Mouse (Mus musculus) brain, embryonic 14.5 days (tissue): ENCODE results near the gene Mab21l3.

Experiments
- CTCF ChIP-seq: fragments of 200-500 bp; IDR thresholded peaks from 2 replicates; pipeline ENCODE4 v1.5.1; 2012; ENCODE audit warnings: inconsistent platforms, mild to moderate bottlenecking, moderate library complexity, borderline replicate concordance; ENCODE audit not compliant: insufficient read depth, insufficient read length; ENCODE audit errors: extremely low read depth
- POLR2A ChIP-seq: fragments of 200-500 bp; IDR thresholded peaks from 2 replicates; pipeline ENCODE4 v1.6.1; 2012; ENCODE audit warnings: mild to moderate bottlenecking, inconsistent platforms, borderline replicate concordance; ENCODE audit not compliant: poor library complexity, insufficient read depth, insufficient read length, severe bottlenecking; ENCODE audit errors: extremely low read depth

DNA sequence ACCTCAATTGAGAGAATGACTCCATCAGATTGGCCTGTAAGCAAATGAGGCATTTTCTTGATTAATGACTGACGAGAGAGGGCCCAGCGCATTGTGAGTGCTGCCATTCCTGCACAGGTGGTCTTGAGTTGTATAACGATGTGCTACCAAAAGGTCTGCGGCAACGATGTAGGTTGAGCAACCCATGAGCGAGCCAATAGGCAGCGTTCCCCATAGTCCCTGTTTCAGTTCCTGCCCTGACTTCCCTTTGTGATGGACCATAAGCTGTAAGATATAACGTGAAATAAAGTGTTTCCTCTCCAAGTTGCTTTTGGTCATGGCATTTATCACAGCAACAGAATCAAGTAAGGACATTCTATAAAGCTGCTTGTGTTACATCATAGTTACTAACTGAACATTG lies 73.0 kb downstream of the Mab21l3 start:
- TF ChIP-seq POLR2A: no peak
- no peak for TF ChIP-seq CTCF
